Mouse (Mus musculus) A20 (cell line): Measurements from ENCODE around the gene Nudt1.

Experiments
- DNase-seq: peaks from one replicate; pipeline ENCODE4 v3.0.0-alpha.2; 2011; ENCODE audit warnings: low read depth, low spot score

Nudt1 gene

DNA sequence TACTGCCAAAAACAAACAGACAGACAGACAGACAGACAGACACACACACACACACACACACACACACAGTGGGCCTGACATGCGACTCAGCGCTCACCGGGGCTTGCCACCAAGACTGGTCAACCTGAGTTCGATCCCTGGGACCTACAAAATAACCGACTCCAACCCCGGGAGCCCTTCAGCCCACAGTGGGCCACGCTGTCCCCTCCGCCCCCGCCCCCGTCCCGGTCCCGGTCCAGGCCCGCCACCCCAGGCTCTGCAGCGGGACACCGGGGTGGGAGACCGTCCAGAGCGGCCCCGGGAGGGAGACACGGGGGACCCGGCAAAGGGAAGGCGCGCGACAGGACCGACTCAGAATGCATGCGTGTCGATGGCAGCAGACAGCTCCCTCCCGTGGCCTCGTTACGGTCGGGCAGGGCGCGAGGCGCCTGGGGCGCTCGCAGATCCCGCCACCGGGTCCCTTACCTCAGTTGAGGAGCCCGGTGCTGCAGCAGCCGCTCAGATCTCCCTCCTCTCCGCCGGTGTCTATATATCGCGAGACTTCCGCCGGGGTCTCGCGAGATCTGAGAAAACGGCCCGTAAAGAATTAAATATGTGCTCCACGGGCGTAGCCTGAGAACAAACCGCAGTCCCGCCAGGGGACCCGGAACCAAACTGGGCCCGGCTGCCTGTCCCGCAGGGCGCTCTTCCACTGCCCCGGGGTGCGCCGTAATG lies at the start of gene Nudt1, which contains the start of gene Mad1l1:
Gene Nudt1, plus strand, starts transcription at position 615 of the 714 bp plus-strand sequence.
Gene Mad1l1, minus strand, starts transcription at position 511 of the 714 bp plus-strand sequence.
- peak; percentile 97 for DNase-seq

DNA sequence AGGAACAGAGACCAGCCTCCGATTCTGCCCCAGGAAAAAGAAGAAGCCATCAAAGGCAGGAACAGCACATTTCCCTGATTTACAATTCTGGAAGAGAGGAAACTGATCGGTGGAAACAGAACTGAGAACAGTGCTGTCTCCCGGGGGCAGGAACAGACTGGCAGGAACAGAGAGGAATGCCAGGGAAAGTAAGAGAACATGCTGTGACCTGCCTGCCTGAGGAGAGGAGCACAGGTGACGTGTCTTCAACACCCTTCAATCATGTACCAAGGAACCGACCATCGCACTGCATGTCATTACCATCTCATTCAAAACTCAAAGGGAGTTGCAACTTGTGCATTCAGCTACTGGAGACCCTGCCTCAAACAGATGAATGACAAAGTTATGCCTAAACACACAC lies 44.7 kb upstream of the Nudt1 start:
- no peak for DNase-seq

DNA sequence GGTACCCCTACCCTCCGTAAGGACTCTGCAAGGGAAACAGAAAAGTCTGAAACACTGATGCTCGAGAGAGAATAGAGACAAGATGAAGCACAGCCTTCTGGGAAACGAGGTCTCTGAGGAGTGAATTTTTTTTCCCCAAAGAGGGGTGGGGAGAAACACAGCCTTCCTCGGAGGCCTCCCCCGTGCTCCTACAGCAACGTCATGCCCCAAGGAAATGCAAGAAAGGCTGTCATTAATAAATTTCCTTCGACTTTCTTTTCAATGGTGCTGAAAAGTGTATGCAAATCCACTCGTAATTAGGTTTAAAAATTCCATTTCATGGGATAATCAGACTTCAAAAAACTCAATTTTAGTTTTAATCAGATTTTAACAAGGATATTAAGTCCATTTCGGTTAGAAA lies 41.3 kb upstream of the Nudt1 start:
- DNase-seq, result no peak

DNA sequence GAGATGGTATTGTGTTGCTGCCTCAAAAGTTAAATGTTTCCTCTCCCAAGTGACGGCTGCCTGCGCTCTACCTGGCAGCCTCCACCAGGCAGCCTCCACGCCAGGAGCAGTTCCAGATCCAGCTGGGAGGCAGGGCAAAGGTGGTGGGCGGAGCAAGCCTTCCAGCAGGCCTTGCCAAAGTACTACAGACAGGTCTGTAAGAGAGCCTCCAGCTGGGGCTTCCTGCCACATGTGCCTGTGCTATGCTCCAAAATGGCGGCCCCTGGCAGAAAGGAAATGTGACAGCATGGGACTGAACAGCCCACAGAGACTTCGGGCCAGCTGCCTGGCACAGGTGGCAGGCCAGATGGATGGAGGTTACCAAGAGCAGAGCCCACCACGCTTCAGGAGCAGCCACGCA lies 39.1 kb upstream of the Nudt1 start:
- no peak for DNase-seq

DNA sequence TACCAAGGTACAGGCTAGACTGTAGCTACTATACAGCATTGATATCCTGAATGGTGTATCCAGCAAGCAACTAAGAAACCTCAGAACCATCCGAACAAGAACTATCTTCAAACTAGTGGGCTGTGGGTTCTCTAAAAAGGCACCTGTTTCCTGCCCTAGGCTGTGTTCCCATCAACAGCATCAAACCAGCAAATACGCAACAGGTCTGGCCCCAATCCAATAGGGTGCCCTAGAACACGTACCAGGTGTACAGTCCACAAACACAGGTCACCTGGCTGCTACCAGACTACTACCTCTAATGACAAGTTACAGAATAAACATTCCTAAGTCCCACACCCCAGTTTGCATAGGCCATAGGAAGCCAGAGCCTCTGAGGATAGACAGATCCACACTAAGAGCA lies 38.6 kb upstream of the Nudt1 start:
- DNase-seq, result no peak

DNA sequence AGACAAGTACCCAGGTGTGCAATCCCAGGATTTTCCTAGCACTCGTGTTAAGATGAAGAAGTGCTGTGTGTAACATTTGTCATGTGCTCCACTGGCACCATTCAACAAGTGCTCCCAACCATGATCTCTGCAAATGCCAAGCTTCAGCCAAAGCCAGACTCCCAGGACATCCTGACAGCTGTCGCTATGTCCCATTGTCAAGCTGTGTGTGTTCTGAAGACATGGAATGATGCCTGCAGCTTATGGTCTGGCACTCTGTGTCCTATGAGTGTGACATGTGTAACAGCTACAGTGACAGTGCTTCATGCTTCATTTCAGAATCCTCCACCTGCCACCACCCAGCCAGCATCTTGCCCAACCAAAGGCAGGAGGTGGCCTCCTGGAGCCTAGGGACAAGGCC lies 37.4 kb upstream of the Nudt1 start:
- DNase-seq, result no peak

DNA sequence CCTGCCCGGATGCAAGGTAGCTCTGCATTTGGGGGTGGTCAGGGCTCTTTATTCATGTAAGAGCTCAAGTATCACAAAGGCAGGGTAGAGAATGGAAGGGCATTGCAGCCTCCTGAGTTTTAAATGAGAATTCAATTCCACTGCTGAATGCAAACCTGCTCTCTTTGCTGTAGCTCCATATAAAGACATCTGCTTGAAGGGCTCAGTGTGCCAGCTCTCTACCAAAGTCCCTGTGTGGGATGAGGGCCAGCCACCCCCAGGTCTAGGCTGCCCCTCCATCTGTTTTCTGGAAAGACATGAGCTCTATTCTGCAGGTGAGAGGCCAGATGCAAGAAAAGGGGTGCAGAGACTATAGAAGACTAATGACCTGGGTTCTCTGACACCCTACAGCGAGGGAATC lies 36.7 kb upstream of the Nudt1 start:
- DNase-seq, result no peak

DNA sequence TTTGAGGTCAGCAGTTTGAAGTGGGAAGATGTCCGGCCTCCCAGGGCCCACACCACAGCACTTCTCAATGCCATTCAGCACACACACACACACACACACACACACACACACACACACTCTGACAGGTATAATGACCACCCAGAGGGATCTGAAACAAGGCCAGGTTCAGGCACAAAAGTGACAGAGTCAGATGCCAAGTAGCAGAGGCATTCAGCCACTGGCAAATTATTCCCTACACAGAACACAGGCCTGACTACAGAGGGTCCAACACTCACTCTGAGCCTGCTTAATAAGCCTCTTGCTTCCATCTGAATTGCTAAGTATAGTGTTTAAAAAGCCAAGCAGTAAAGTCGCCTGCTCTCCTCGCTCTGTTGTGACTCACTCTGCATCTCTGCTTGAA lies 33.2 kb upstream of the Nudt1 start:
- DNase-seq, result no peak

DNA sequence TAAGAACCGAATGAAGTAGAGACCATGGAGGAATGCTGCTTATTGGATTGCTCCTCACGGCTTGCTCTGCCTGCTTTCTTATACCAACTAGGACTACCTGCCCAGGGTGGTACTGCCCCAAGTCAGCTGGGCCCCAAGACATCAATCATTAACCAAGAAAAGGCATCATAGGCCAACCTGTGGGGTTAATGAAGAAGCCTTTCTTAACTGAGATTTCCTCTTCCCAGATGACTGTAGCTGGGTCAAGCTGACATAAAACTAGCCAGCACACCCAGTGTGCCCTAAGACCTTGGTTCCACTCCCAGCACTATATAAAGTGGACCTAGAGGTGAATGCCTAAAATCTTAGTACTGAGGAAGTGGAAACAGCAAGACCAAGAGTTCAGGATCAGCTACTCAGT lies 32.3 kb upstream of the Nudt1 start:
- DNase-seq, result no peak

DNA sequence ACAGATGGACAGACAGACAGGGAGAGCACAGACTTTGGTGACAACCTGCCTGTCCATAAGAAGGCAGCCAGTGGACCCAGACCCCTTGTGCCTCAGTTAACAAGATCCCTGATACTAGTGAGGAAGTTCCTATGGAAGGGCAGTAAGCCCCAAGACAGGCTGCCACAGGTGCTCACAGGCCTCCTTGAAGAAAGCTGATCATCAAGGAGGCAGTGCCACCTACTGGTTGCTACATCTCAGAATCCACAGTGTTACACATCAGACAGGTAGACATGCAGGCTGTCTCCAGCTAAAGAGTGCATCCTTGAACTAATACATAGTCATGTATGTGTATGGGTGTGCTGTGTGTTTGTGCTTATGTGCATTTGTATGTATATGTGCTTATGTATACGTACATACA lies 29.3 kb upstream of the Nudt1 start:
- peak; percentile 70 for DNase-seq

DNA sequence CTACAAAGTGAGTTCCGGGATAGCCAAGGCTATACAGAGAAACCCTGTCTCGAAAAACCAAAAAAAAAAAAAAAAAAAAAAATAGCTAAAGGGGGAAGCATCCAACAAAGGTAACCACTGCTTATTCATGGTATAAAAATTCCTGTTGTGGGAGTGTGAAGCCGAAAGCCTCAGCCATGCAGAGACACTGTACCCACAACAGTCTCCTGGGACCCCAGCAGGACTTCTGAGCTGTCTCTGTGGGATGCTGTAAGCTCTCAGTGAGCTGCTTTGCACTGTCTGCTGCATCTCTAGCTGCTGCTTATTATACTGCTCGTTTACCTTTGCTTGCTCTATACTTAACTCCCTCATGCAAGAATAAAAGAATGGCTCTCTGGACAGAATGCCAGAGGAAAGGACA lies 23.2 kb upstream of the Nudt1 start:
- DNase-seq, result no peak

DNA sequence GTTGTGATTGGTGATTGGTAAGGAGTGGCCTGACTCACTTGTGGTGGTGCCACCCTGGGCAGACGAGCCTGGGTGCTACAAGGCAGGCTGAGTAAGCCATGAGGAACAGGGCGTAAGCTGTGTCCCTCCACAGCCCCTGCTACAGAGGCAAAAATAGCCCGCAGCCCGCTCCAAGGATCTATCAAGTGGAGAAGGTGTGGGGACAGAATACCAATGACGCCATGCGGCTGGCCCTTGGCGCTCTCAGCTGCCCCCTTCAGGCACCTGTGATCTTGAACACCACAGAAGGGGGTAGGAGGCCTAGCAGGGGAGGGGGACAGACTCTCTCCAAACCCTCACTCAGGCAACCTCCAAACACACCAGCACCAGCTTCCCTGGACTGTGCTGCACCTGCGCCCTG lies 15.4 kb upstream of the Nudt1 start:
- DNase-seq, result no peak

DNA sequence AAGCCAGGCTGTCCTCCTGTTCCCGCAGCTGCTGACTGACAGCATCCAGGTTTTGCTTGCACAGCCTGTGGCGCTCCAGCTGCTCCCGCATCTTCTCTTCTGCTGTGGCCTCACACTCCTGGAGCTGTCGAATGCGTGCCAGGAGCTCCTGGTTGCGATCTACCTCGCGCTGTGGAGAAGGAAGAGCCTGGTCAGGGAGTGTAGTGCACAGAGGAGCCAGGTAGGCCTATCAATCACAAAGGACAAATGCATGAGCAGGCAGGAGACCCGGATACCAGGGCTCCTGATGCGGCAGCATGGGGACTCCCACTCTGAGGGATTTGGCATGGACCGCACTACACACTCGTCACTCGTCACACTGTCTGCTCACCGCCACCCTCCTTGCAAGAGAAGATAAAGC lies 13.9 kb upstream of the Nudt1 start:
- DNase-seq, result no peak

DNA sequence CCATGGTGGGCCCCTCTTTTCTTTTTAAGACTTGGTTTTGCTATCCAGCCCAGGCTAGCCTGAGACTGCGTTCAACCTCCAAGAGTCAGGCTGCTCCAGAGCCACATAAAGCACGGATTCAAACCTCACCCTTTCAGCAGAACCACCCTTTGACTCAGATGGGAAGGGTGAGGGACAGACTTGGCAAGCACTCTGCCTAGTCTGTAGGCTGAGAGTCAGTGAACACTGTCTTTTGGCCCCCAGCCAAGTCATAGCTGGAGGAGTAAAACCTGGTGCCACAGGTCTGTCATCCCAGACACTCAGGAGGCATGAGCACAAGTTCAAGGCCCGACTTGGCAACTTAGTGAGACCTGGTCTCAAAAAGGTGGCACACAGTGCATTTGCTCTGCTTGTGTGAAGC lies 4.7 kb upstream of the Nudt1 start:
- no peak for DNase-seq

DNA sequence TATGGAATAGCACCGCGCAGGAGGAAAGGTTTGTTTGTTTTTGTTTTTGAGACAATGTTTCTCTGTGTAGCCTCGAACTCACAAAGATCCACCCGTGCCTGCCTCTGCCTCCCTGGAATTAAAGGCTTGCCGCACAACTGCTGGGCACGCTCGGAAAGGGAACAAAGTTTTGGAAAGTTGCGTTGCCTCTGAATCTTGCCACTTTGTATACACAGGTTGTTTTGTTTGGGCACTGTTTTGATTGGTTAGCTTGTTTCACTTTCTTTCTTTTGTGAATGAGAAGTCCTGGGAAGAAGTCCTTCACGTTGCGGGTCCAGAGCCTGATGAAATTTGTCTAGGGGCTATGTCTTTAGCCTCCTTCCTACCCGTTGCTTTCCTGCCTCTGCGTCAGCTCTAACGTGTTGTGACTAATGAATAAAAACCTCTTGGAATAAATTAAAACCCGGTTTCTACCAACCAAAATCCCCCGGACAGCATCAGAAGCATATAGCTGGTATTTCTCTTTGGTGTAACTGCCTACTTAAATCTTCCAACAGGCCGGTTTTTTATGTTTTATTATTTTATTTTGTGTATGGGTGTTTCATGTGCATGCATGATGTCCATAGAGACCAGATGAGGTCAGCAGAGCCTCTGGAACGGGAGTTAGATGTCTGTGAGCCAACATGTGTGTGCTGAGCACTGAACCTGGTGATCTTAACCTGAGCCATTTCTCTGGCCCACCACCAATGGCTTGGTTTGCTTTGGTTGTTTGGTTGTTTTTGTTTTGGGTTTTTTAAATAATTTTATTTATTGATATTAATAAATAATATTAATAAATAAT lies 510 bp downstream of the Nudt1 start:
- DNase-seq, result no peak

DNA sequence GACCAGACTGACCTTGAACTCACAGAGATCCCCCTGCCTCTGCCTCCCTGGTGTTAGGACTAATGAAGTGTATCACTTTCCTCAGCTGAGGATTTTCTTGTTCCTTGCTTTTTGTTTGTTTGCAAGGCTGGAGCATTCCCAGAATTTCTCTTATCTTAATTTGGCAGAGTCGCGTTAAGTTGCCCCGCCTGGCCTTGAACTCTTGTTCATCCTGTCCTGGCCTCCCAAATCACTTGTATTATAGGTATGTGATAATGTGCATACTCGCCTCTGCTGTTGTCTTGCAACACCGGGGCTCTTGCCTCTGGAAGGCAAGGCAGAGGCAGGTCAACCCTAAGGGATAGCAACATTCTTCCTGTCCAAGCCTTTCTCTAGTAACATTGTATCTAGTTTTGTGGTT lies 2.6 kb downstream of the Nudt1 start:
- DNase-seq, result no peak

DNA sequence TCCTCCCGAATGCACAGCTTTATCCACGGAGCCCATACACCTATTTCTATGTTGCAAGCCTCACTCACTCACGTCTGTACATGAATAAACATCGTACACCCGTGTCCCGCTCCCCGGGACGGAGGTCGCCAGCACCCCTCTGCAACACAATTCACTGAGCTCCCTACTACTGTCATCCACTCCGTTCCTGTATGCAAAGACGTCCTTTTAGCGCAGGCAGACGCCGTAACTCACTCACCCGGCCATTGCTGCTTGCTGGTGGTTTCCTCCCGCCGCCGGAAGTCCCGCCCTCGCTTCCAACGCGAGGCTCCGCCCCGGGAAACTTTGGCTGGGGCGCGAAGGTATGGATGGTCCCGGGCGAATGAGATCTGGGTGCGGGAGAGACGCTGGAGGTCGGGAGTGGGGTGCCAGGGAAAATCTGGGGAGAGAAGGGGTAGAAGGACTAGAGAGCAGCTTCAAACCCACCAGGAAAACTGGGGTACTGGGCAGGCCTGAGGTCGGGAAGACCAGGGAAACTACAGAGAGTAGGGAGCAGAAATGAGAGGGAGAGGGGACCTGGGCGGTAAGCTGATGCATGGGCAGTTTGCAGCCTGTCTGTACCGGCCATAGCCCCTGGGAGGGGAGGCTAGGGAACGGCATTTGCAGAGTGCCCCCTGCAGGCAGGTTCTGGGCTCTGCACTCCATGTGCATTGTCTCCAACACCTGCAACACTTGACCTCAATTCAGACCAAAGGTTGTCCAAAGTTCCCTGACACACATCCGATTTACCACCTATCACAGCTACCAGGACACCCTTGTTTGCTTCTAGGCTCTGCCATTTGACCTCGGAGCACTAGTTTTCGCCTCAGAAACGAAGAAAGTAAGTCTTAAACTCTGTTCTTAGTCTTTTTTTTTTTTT lies 10.4 kb downstream of the Nudt1 start, which contains the start of gene Mrm2:
Gene Mrm2, minus strand, starts transcription at position 284 of the 898 bp plus-strand sequence.
- DNase-seq, result peak; percentile 90

DNA sequence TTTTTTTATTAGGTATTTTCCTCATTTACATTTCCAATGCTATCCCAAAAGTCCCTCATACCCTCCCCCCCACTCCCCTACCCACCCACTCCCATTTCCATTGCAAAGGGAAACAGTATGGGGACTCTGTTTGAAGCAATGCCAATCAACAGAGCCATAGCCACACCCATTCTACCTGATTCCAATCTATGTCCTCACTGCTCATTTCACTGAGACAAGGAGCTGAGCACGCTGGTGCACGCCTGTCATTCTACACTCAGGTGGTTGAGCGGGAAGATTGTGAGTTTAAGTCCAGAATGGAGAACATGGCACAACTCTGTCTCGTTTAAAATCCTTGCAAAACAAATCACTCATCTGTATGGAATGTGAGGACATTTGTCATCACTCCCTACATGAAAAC lies 11.1 kb downstream of the Nudt1 start:
- DNase-seq, result peak; percentile 29

DNA sequence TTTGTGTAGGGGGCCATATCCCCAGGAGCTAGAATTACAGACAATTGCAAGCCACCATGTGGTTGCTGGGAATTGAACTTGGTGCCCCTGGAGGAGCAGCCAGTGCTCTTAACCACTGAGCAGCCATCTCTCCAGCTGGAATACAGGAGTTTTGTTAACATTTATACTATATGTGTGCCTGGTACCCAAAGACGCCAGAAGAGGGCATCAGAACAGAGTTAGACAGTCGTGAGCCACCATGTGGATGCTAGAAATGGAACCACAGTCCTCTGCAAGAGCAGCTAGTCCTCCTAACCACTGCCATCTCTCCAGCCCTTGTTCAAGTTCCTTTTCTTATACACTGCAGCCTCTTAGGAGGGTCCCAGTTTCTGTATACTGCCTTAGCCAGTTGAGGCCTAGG lies 12.2 kb downstream of the Nudt1 start:
- DNase-seq, result peak; percentile 73

DNA sequence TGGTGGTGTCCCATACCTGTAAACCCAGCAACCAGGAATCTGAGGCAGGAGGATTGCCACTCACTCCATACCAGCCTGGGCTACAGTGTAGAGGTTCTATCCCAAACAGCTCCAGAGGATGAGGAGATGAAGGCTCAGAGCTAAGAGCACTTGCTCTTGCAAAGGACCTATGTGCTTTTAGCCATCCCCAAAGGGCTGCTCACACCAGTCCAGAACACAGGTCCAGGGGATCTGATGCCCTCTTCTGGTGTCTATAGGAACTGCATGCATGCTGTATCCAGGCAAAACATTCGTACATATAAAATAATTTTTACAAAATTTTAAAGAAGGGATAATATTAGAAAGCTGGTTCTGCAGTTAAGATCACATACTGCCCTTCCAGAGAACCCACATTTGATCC lies 15.2 kb downstream of the Nudt1 start:
- DNase-seq, result peak; percentile 55

DNA sequence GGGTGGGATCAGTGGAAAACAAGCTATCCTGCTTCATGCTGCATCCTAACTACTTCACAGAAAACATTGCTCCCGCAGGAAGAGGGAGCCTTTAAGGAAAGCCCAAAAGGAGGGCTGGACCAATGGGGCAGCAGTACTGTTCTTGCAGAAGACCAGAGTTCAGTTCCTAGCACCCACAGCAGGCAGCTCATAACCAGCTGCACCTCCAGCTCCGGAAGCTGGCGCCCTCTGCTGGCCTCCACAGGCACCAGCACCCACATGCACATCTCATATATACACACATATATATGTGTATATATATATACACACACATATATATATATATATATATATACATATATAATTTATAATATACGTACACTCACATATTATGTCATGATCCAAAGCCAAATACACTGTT lies 17.3 kb downstream of the Nudt1 start:
- no peak for DNase-seq

DNA sequence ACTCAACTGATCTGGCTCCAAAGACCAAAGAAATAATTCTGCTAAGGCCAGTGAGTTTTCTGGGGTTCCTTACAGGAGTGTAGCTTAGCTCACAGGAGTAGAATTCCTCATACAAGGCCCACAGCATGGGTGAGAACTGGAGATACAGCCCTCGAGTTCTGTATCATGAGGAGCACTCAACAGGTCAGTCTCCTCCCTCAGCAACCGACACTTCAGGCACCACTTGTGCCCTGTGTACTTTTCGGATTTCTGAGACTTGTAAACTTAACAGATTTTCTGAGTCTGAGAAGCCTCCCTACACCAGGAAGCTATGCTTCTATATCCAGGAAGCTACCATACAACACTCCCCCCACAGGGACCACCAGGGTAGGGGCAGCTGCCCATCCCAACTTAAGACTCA lies 18.4 kb downstream of the Nudt1 start:
- no peak for DNase-seq
